Mouse (Mus musculus) layer of hippocampus, postnatal 36 days (tissue): ENCODE measurements around the gene Hsd3b6. TPM values are rescaled to one million over a fixed set of nuclear protein-coding genes. Genes with fewer than 3 reads are reported as not detected.
"Not testable (repeated sequence)": the region's sequence is repeated elsewhere in the genome, so short reads cannot be mapped to it uniquely, and the experiment has no call there.

ENCODE experiments used
- DNase-seq, 2 experiments: peaks; one replicate each; pipeline ENCODE4 v3.0.0; 2022
- total RNA-seq, 2 experiments: library from RNA; stranded (reverse); gene quantifications; 2 replicates each; pipeline ENCODE4 v1.2.3; 2021

The Hsd3b6 gene
- not detected for total RNA-seq

DNA sequence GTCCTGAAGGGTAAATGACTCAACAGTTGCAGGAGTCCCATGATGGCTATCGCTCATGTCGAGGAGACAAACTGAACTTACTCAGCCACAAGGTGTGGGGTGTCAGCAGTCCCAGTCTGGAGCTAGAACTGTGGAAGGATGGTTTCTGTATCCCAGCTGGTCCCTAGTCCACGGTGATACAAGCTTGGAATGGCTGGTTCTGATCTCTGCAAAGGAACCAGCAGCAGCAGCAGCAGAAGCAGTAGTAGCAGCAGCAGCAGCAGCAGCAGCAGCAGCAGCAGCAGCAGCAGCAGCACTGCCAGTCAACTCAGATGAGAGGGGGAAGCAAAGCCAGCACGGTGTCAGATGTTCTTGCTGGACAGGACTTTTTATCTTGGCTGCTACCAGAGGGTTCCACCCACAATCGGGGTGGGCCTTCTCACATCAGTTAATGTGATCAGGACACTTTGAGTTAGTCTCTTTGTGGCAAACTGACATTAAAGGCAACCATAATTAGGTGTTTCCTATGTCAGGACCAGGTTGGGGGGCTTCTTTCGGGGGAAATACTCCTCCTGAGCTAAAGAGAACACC lies at the start of gene Hsd3b6:
Gene Hsd3b6 (minus strand): TSS at position 343 of the 570 bp plus-strand sequence.
- DNase-seq: no peak

- no peak for DNase-seq
Measured at GRCm38 (mm10) chr3:98862800-98863199, 48.6 kb upstream of the Hsd3b6 start.

DNA sequence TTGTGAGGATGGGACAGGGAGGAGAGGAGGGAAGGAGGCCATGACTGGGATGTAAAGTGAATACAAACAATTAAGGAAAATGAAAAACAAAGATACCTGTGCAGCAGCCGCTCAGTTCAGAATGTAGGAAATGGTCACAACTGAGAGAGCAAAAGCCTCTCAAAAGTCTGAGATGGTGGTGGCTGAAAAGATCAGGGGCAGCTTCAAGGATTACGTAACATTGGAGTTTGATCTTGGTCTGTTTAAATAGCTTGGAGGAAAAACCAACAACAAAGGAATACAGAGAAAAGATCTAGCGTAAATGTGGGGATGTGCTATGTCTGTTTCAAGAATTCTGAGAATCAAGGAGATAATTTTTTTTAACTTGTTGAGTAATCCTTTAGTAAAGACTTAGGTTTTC lies 45.3 kb upstream of the Hsd3b6 start, which contains the start of gene Hsd3b1:
Gene Hsd3b1 (minus strand): TSS at position 219 of the 400 bp plus-strand sequence.
- no peak for DNase-seq

GRCm38 (mm10) chr3:98858051-98858450 lies 43.8 kb upstream of the Hsd3b6 start:
- no peak for DNase-seq

- no peak for DNase-seq
Measured at GRCm38 (mm10) chr3:98856892-98857291, 42.6 kb upstream of the Hsd3b6 start.

DNA sequence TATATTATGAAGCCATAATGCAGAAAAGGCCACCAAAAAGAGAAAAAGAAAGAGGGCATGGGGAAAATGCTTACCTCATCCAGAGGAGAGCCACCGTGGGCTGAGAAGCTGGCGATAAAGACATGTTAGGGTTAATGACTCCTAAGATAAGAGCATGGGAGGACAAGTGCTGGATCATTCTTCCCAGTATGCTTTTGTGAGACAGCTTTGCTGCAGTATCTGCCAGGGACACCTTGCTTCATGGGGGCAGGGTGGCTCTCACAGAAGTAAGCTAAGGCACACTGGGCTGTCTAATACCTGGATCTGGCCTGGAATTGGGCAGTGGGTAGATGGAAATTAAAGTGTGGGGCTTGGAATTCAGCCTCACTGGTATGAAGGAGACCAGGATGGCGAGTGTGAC lies 40.9 kb upstream of the Hsd3b6 start:
- no peak for DNase-seq

- DNase-seq: no peak
Measured at GRCm38 (mm10) chr3:98853685-98854084, 39.4 kb upstream of the Hsd3b6 start.

- DNase-seq: no peak
Measured at GRCm38 (mm10) chr3:98853051-98853450, 38.8 kb upstream of the Hsd3b6 start.

DNA sequence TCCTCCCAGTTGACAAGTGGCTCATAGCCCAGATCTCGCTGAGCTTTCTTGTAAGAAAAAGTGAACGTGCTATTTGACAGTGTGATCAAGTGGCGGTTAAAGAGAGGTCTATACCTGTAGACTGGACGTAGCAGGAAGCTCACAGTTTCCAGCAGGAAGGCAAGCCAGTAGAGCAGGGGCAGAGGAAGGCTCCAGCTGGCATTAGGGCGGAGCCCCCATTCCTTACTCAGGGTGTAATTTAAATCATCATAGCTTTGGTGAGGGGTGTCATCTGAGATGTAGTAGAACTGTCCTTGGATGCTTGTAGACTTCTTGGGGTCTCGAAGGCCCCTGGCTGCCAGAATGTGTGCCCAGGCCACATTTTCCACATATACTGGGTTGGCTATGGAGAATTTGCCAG lies 38.4 kb upstream of the Hsd3b6 start:
- no peak for DNase-seq

- DNase-seq: no peak
Measured at GRCm38 (mm10) chr3:98851853-98852252, 37.6 kb upstream of the Hsd3b6 start.

GRCm38 (mm10) chr3:98850262-98850661 lies 36.0 kb upstream of the Hsd3b6 start:
- DNase-seq: no peak

GRCm38 (mm10) chr3:98848898-98849297 lies 34.7 kb upstream of the Hsd3b6 start:
- DNase-seq: no peak

- not testable (repeated sequence) for DNase-seq
Measured at GRCm38 (mm10) chr3:98812653-98813052, 1.6 kb downstream of the Hsd3b6 start.

DNA sequence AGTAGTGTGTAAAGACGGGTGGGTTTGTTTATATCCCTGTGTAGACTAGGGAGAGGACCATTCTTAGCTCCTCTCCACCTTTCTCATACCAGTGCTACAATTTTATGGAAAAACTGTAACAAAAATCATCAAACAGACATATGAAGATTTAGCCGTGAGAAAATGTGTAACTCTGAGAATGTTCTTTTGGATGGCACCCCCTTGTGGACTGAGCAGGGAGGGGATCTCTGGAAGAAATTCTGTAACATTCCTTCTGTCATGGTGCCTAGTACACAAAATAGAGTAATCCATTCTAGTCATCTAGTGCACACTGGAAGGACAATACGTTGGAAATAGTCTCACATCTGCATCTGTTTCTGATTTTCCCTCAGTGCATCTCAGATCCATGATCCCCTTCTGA lies 9.2 kb downstream of the Hsd3b6 start:
- DNase-seq: not testable (repeated sequence)

DNA sequence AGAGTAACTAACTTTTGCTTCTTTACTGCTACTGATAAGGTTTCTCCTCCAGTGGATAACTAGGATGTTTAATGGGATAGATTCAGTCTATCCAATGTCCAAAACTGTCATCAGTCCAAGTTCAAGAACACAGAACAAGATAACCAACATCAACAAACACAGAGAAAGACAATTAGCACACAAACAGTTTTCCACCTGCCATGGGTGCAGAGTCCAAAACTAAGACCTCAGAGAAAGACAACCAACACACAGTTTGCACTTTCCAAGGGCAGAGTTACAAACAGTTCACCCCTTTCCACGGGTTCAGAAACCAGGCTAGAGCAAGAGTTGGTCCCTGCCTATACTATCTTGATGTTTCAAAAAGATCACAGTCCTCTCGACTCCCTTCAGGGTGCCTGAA lies 27.7 kb downstream of the Hsd3b6 start:
- no peak for DNase-seq

DNA sequence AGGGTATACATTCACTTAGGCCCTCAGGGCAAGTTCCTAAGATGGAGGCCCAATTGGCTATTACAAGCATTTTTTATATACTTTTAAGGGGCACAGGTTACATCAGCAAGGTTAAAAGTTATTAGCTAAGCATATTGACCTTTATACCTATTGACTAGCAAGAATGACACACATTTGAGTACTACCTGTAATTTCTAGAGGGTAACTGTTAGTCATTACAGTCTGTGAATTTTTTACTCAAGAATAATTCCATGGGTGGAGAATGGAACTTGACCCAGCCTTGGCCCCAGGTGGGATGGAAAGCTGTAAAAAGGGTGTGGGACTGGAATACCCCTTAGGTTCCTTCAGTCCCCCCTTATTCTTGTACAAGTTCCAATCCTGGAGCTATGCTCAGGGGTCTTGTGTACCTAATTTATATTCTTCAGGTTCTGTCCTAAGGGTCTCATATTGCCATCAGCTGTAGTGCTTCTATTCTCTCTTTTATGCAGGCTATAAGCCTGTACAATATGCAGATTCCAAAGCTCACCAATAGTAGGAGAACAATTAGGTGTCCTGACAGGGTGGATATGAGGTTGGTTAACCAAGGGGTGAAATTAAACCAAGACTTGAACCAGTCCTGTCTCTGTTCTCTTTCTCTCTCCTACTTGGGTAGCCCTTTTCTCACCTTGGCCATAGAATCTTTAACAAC lies 31.9 kb downstream of the Hsd3b6 start:
- DNase-seq: no peak

DNA sequence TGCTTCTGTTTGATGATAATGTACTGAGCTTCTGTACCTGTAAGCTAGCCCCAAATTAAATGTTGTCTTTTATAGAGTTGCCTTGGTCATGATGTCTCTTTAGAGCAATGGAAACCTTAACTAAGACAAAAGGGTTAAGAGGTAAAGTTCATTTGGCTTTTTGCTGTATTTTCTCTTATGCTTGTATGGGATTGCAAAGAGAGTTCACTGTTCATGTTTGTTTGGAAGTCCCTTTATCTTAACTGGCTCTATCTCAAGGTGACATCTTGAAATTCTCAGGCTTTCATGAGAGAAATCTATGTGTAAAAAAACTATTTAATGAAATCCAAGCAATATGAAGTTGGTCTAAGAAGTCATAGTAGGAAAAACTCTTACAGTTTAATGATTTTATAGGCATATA lies 33.3 kb downstream of the Hsd3b6 start:
- DNase-seq: no peak

- DNase-seq: no peak
Measured at GRCm38 (mm10) chr3:98764155-98764554, 50.1 kb downstream of the Hsd3b6 start.

- no peak for DNase-seq
Measured at GRCm38 (mm10) chr3:98756836-98757235, 57.4 kb downstream of the Hsd3b6 start.

Other genes with a start within 250 kb of the Hsd3b6 start
- not detected for gene Gm10681, start 225.6 kb downstream of the Hsd3b6 start, total RNA-seq
- not detected for gene Hsd3b5, start 184.2 kb downstream of the Hsd3b6 start, total RNA-seq
- under 1 TPM in 1 of 2 experiments, not detected in 1; 0.13 TPM for gene Hsd3b2, start 89.9 kb downstream of the Hsd3b6 start, total RNA-seq
- gene Hsd3b3, start 51.3 kb downstream of the Hsd3b6 start, total RNA-seq: not detected
- gene Hsd3b1, start 45.4 kb upstream of the Hsd3b6 start, total RNA-seq: not detected
- not detected for gene Hao2, start 78.8 kb upstream of the Hsd3b6 start, total RNA-seq